Mouse (Mus musculus): Measurements from ENCODE around the gene Lingo1.

DNA sequence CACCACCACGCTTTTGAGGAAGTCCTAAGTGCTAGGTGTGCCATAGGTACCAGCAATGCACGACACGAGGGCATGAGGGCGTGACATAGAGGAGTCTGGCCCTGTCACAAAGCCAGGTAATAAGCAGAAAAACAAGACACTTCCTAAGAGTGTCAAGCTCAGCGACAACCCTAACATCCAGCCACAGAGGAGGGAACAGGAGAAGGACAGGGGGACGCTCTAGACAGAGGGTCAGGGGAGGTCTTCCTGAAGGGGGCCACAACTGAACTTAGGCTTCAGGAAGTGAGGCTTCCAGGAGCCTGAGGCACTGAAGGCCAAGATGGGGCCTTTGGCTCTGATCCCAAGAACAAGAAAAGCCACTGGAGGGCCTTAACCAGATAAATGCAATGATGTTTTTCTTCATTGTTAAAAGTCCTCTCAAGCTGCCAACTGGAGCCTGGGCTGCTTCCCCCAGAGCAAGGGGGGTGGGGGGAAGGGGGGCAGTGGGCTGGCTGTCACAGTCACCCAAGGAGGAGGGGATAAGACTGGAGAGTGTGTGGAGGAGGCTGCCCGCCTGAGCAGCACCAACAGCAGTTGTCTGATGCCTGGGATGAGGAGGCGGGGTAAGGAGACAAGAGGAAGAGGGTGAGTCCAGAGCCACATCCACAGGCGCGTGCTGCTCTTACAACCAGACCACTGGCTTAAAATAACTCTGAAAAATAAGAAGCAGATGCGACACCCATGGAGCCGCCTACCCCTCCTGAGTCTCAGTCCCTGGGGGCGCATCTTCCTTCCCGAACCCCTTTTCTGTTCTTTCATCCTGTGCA lies 109.7 kb downstream of the Lingo1 start:
- TF ChIP-seq CHD1 (IDR thresholded peaks at IDR 0.05; ENCODE audit: low read depth, low read length) = no peak
- no peak for TF ChIP-seq MXI1 (IDR thresholded peaks at IDR 0.05; ENCODE audit: low read depth, low read length)
- no peak for TF ChIP-seq POLR2A (IDR thresholded peaks at IDR 0.05; ENCODE audit: low read depth, low read length)
- no peak for TF ChIP-seq EP300 (IDR thresholded peaks at IDR 0.05; ENCODE audit: low read length)
- no peak for TF ChIP-seq MAZ (IDR thresholded peaks at IDR 0.05; ENCODE audit: low read depth, low read length)
- TF ChIP-seq SMC3 (IDR thresholded peaks at IDR 0.05; ENCODE audit: low read depth, low read length) = no peak
- TF ChIP-seq CTCF (conservative IDR thresholded peaks at IDR 0.05 in 1 of 2, IDR thresholded peaks at IDR 0.05 in 1 of 2; ENCODE audit: low read depth in 2 of 2, low read length in 2 of 2) = no peak
- TF ChIP-seq POLR2AphosphoS2 (IDR thresholded peaks at IDR 0.05; ENCODE audit: low read depth, low read length) = no peak
